Mouse (Mus musculus) mouse trophoblast stem cell (cell line): ENCODE results near the gene Tbx5.

Source experiments
- in situ Hi-C, 2 experiments: fragments of 300-500 bp; cut with MseI, MboI; formaldehyde crosslinking; loops; 2 replicates in 1 of 2; 3 replicates in 1 of 2; pipeline ENCODE4 v1.15.1; 2025

Gene Tbx5

GRCm38 (mm10) chr5:119832479-119832796 is at the start of gene Tbx5:
TSS of gene Tbx5 (plus strand) at chr5:119832668.
- in situ Hi-C loops, result no loop called here

- in situ Hi-C loops, result no loop called here
Observed at GRCm38 (mm10) chr5:119785959-119786358, 46.5 kb upstream of the Tbx5 start.

- in situ Hi-C loops, result no loop called here
Observed at GRCm38 (mm10) chr5:119791664-119792063, 40.8 kb upstream of the Tbx5 start.

- in situ Hi-C loops, result no loop called here
Observed at GRCm38 (mm10) chr5:119793972-119794371, 38.5 kb upstream of the Tbx5 start.

- in situ Hi-C loops, result no loop called here
Observed at GRCm38 (mm10) chr5:119795376-119795775, 37.1 kb upstream of the Tbx5 start.

GRCm38 (mm10) chr5:119795777-119796176 is 36.7 kb upstream of the Tbx5 start:
- in situ Hi-C loops, result no loop called here

GRCm38 (mm10) chr5:119796443-119797160 is 35.9 kb upstream of the Tbx5 start:
- in situ Hi-C loops, result no loop called here

- in situ Hi-C loops, result no loop called here
Observed at GRCm38 (mm10) chr5:119797580-119798150, 34.8 kb upstream of the Tbx5 start.

GRCm38 (mm10) chr5:119798261-119798660 is 34.2 kb upstream of the Tbx5 start:
- in situ Hi-C loops, result no loop called here

GRCm38 (mm10) chr5:119798713-119799418 is 33.6 kb upstream of the Tbx5 start:
- in situ Hi-C loops, result no loop called here

- in situ Hi-C loops, result no loop called here
Observed at GRCm38 (mm10) chr5:119799419-119800242, 32.8 kb upstream of the Tbx5 start.

GRCm38 (mm10) chr5:119800243-119800665 is 32.2 kb upstream of the Tbx5 start:
- in situ Hi-C loops, result no loop called here

GRCm38 (mm10) chr5:119802617-119803410 is 29.7 kb upstream of the Tbx5 start:
- in situ Hi-C loops, result no loop called here

- in situ Hi-C loops, result no loop called here
Observed at GRCm38 (mm10) chr5:119803411-119804251, 28.8 kb upstream of the Tbx5 start.

- in situ Hi-C loops, result no loop called here
Observed at GRCm38 (mm10) chr5:119804301-119805039, 28.0 kb upstream of the Tbx5 start.

GRCm38 (mm10) chr5:119805636-119806035 is 26.8 kb upstream of the Tbx5 start:
- in situ Hi-C loops, result no loop called here

- in situ Hi-C loops, result no loop called here
Observed at GRCm38 (mm10) chr5:119806467-119806866, 26.0 kb upstream of the Tbx5 start.

GRCm38 (mm10) chr5:119807481-119808183 is 24.8 kb upstream of the Tbx5 start:
- in situ Hi-C loops, result no loop called here

GRCm38 (mm10) chr5:119808713-119809112 is 23.8 kb upstream of the Tbx5 start:
- in situ Hi-C loops, result no loop called here
